Mouse (Mus musculus) gastrocnemius, postnatal 25 days (tissue): ENCODE results near the gene Crybb1. TPM values are rescaled to one million over a fixed set of nuclear protein-coding genes. Genes with fewer than 3 reads are reported as not detected.

ENCODE experiments used
- DNase-seq: peaks from one replicate; pipeline ENCODE4 v3.0.0; 2022
- total RNA-seq, 2 experiments: library from RNA; stranded (reverse); gene quantifications; 1 replicate in 1 of 2; 2 replicates in 1 of 2; pipeline ENCODE4 v1.2.3; 2021

The Crybb1 gene
- total RNA-seq, 2 experiments from 2014 or later, result 3.2 to 3.9 TPM

- no peak for DNase-seq
Measured at GRCm38 (mm10) chr5:112237866-112238570, 17.6 kb upstream of the Crybb1 start.

- no peak for DNase-seq
Measured at GRCm38 (mm10) chr5:112238781-112239482, 16.7 kb upstream of the Crybb1 start.

GRCm38 (mm10) chr5:112240761-112241160, 14.9 kb upstream of the Crybb1 start:
- peak; percentile 73 for DNase-seq

GRCm38 (mm10) chr5:112241849-112242248, 13.8 kb upstream of the Crybb1 start:
- DNase-seq, result no peak

GRCm38 (mm10) chr5:112242361-112242778, 13.2 kb upstream of the Crybb1 start:
- no peak for DNase-seq

- DNase-seq, result no peak
Measured at GRCm38 (mm10) chr5:112243041-112243440, 12.6 kb upstream of the Crybb1 start.

DNA sequence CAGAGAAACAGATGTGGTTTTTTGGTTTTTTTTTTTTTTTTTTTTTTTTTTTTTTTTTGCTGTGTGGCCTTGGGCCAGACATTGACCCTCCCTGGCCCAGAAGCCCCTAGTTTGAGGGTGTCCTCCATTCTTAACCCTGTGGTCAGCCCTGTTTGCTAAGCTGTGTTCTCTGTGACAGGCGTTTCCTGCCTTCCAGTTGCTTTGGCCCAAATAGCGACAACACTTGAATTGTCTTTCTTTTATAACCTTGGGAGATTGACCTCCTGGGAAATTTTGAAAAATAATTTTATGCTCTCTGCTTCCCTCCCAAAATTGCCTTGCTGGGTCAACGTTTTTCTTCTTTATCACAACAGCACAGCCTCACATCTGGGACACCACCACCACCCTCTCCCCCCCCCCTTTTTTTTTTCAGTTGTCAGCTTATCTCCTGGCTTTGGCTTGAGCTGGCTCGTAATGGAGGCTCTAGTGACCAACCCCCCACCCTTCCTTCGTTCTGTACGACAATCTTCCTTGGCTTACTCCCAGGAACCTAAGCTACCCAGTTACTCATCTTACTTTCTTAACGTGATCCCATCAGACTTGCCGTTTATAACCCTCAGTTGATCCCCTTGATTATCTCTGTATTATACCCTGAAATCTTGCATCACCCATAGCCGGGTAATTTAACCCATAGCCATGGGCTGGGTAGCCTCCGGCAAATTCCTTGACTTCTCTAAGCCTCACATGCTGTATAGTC, 11.9 kb upstream of the Crybb1 start:
- no peak for DNase-seq

DNA sequence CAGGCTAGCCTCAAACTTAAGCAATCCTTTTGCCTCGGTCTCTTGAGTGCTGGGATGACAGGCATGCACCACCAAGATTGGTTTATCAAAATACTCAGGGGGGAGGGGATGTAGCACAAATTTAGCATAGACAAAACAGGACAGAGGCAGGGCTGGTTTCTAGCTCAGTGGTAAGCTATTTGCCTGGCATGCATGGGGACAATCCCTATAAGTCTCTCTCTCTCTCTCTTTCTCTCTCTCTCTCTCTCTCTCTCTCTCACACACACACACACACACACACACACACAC, 11.4 kb upstream of the Crybb1 start:
- DNase-seq, result no peak

DNA sequence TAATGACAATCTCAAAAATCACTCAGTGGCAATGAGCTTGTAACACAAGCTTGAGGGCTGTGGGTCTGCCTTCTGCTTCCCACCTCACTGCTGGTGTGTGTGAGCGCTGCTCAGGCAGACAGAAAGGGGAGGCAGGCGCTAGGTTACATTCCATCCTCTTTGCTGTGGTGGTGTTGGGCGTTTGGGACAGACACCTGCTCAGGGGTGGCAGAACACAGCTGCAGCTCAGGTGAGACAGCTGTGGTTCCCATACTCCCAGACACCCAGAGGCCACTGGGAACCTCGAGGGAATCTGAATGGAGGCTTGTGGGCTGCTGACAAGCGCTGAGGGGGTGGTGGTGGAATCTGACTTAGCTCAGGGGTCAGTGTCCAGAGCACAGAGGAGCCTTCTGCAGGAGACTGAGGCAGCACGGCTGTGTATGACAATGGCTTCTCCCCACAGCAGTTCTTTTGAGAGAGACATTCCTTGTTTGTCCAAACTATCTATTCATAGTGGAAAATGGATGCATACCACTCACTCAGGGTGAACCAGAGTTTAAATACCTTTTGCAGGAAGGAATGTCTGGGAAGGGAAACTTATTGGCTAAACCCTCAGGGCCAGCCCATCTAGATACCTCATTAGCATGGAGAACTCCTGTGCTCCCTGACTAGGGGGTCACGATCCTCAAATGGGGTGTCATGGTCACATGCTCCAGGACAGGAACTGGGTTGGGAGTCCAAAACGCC, 10.6 kb upstream of the Crybb1 start:
- DNase-seq, result no peak

GRCm38 (mm10) chr5:112247399-112247798, 8.2 kb upstream of the Crybb1 start:
- no peak for DNase-seq

GRCm38 (mm10) chr5:112249106-112249505, 6.5 kb upstream of the Crybb1 start:
- no peak for DNase-seq

DNA sequence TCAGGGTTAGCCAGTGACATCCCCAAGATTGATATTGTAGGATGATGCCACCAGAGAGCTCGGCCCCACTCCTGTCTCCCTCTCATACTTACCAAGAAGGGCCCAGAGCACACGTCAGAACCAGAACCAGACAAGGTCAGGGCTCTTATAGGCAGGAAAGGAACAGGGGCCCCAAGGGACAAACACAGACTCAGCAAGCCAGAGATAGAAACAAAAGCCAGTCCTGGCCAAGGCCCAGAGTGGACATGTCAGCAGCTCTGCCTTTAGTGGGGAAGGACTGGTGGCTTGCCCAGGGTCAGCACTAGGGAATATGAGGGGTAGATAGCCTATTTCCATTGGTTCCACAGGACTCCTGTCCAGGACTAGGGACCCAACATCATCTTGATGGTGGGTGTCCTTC, 3.2 kb upstream of the Crybb1 start, which contains the start of gene Cryba4:
Gene Cryba4 (minus strand): TSS at position 119 of the 400 bp plus-strand sequence.
- no peak for DNase-seq

DNA sequence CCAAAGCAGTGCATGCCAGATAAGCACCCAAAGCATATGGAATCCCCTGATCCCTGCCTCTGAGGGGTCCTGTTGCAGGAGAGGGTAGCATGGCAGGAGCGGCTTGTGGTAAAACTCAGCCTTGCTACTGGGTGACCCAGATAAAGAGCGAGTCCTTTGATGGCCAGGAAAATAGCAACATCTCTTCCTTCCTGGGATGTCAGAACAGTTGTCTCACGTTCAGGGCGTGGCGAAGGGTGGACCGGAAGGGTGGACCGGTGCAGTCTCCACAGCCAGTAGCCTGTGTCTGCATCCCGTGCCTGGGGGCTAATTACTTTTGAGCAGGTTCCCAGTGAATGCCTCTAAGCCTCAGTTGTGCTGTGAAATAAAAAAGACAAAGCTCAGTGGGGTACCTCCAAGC, 2.4 kb upstream of the Crybb1 start:
- no peak for DNase-seq

DNA sequence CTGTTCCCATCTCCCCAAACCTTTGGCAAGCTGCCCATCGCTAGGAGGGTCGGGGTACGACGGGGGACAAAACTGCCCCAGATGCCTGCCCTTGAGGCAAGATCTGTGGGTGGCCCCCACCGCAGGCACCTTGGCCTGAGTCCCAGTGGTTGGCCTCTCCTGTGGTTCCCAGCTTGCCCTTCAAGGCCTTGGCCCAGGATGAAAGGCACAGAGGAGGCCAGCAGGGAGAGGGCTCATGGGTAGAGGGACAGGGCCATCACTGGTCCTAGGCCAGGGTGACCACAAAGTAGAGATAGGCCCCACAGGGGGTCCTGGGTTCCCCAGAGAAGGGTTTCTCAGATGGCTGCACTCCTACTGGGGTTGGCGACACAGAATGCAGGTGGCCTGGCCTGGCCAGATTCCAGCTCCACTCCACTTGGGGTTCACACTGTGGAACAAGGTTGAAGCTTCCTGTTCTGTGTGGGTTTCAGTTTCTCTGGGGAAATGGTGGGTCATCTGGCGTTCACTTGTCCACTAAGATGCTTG, 1.3 kb upstream of the Crybb1 start:
- DNase-seq, result peak; percentile 72

DNA sequence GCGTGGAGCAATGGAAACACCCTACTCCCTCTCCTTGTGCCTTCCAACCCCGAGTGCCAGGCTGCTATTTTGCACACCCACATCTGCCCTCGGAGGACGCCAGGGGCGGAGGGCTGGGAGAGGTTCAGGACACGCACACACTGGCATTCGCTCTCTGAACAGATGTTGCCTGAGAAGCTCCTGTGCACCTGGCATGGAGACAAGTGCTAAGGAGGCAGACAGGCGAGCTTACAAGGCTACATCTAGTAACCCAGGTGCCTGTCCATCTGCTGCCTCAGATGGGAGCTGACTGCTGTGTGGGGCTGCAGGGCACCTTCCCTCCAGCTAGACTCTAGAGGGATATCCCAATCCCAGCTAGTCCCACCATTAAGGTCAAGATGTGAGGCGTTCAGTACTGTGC, 842 bp downstream of the Crybb1 start:
- peak; percentile 31 for DNase-seq

DNA sequence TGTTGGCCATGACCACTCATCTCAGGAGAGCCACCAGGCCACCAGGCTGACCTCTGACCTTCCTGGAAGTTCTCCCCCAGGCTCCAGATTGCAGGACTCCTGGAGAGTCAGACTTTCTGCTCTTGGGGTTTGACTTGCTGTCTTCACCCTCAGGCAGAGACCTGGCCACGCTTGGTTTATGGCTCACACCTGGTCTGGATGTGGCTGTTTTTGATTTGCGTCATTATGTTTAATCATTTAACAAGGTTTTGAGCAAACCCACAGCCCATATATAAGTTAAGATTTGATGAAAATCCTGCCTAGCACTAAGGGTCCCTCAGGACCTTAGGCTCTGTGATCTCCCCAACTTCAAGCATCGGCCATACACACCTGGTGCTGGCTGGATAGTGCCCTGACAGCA, 2.3 kb downstream of the Crybb1 start:
- no peak for DNase-seq

DNA sequence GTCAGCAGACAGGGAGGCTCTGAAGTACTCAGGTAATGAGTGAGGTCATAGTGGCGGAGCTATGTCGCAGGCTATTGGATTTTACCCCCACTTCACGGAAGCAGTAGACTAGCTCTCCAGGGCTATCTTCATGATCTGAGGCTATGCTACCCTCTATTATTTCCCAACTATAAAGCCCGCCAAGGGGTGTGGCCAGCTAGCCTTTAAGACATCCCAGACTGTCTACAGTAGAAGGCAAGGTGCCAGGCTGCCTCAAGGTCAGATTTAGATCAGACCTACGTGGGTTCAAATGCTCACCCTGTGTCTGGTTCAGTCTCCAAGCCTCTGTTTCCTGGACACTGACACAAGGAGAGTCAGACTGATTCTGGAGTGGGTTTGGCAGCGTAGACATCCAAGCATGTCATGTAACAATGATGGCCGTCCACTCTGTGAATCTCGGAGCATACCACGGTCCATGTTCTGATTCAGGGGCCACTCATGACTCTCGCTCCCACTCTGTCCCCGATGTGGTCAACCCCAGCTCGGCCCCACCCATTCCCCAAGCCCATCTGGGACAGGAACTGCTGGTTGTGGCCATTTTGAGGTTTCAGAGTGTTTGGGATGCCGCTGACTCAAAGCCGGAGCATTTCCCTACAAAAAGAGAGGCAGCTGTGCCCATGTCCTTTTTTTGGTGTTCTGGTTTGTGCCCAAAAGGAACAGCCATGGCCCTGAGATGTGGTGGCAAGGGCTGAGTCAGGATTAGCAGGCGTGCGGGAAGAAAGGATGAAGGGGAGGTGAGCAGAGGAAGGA, 4.4 kb downstream of the Crybb1 start:
- no peak for DNase-seq

DNA sequence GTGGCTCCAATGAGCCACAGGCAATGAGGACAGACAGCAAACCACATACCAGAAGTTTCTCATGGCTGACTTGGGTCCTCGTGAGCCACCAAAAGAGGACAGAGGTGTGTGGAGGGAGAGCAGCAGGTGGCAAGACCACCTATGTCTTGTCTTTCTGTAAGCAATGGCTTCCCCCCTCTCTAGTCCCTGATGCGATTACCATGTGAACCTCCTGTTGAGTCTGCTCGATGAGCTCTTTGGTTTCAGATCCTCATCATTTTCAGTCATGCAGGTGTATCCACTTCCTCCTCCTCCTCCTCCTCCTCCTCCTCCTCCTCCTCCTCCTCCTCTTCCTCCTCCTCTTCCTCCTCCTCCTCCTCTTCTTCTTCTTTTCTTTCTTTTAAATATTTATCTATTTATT, 5.2 kb downstream of the Crybb1 start:
- DNase-seq, result no peak

DNA sequence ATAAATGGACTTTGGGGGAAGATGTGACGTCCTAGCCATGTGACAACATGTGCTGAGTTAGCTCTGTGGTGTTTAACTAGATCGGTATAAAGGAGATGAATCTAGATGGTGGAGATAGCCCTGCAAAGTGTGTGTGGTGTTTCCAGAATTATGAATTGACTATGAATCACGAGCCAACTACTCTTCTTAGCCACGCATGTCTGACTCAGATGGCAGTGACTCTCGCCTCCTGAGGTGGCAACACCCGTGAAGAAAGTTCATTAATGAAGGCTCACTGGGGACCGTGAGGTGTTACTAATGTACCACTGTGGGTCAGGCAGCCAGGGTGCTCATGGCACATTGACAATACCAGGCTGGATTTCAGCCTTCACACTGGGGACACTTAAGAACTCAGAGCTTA, 8.5 kb downstream of the Crybb1 start:
- DNase-seq, result no peak

- no peak for DNase-seq
Measured at GRCm38 (mm10) chr5:112265110-112265509, 9.5 kb downstream of the Crybb1 start.

- no peak for DNase-seq
Measured at GRCm38 (mm10) chr5:112265515-112265914, 9.9 kb downstream of the Crybb1 start.
